Mouse (Mus musculus): ENCODE measurements around the gene Ylpm1. TPM values are rescaled to one million over a fixed set of nuclear protein-coding genes. Genes with fewer than 3 reads are reported as not detected.

Ylpm1 gene
- total RNA-seq, 2 experiments from 2014 or later: 33.6 to 36.3 TPM

- no peak for DNase-seq
- intact Hi-C loops (cut with DNase I): no loop called here
Observed at GRCm38 (mm10) chr12:85108643-85109042, 112.5 kb downstream of the Ylpm1 start.

GRCm38 (mm10) chr12:85109426-85109825 is 113.3 kb downstream of the Ylpm1 start:
- intact Hi-C loops (cut with DNase I): no loop called here
- DNase-seq: no peak

DNA sequence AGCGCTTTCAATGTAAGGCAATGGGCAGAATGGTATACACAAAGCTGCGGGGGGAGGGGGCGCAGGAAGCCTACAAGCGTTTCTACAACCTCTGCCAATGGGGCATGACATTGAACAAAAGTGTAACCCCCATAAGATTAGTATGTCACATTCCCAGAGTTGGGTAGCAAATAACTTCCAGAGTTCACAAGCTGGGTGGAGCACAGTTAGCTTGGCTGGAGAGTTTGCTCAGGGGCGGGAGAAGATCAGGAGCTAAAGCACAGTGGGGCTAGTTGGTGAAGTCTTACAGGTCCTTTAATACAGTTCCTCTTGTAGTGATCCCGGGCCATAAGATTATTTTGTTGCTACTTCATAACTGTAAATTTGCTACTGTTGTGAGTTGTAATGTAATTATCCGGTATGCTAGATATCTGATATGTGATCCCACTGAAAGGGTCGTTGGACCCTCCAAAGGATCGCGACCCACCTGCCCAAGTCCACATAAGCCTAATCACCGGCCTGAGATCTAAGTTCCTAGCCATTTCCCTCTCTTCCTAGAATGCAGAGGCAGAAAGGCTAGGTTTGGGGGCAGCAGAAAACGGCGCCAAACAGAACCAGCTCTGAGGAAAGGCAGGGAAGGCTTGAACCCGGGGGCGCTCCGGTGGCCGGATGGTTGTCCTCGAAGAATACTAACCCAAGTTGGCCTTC is 114.0 kb downstream of the Ylpm1 start:
- intact Hi-C loops (cut with DNase I): no loop called here
- peak; percentile 41 to 47 for DNase-seq

- peak; percentile 93 to 95 for DNase-seq
- intact Hi-C loops (cut with DNase I): no loop called here
Observed at GRCm38 (mm10) chr12:85110698-85111592, 114.8 kb downstream of the Ylpm1 start, which contains the start of the genes Prox2 and Dlst. TSS of gene Prox2 (minus strand) at chr12:85110759. TSS of gene Dlst (plus strand) at chr12:85110833.

- no peak for DNase-seq
- intact Hi-C loops (cut with DNase I): no loop called here
Observed at GRCm38 (mm10) chr12:85112550-85113251, 116.6 kb downstream of the Ylpm1 start.

GRCm38 (mm10) chr12:85113337-85113736 is 117.2 kb downstream of the Ylpm1 start:
- no peak for DNase-seq
- intact Hi-C loops (cut with DNase I): no loop called here

DNA sequence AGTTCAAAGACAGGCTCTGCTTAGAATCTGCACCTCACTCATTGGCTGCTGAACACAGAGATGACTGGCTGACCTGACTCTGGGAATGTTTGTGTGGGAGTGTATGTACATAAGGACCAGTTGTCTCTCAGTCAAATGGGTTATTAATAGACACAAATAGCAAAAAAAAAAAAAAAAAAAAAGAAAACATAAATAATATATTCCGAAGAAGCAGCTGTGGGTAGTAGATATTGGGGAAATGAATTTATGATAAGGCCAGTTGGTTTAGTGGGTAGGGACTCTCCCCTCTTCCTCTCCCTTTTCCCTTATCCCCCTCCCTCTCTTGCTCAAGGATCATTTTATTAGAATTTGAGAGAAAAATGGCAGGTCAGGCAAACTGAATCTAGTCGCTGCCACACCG is 117.8 kb downstream of the Ylpm1 start:
- intact Hi-C loops (cut with DNase I): no loop called here
- no peak for DNase-seq

DNA sequence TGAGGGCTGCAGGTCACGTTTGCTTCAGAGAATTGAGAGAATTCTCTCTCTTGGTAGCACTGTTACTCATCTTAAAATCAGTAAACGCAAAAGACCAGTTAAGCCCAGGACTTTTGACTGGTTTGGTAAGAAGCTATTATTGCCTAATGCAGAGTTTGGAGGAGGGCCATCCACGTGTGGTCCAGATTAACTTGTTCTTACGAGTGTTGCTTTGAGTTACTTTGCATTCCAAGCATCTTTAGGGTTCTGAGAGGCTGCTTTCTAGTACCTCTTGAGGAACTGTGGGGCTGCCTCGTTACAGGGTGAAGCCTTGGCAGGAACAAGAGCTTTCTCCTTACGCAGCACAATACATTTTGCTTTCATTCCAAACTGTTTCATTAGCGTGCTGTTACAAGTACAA is 119.6 kb downstream of the Ylpm1 start:
- DNase-seq: no peak
- intact Hi-C loops (cut with DNase I): no loop called here

Other genes with a start within 250 kb of the Ylpm1 start
- 10 to 100 TPM; 38.8 to 41.4 TPM for gene Npc2, start 223.2 kb upstream of the Ylpm1 start, total RNA-seq (2021)
- gene Isca2, start 223.1 kb upstream of the Ylpm1 start, total RNA-seq (2021): 10 to 100 TPM; 71.1 to 76.2 TPM
- gene Ltbp2, start 119.8 kb upstream of the Ylpm1 start, total RNA-seq (2021): 1 to 10 TPM; 5.6 to 6.1 TPM
- 10 to 100 TPM; 45.0 to 45.3 TPM for gene Fcf1, start 25.4 kb upstream of the Ylpm1 start, total RNA-seq (2021)
- gene Arel1, start 25.4 kb upstream of the Ylpm1 start, total RNA-seq (2021): 10 to 100 TPM; 38.1 to 48.5 TPM
- gene Prox2, start 114.4 kb downstream of the Ylpm1 start, total RNA-seq (2021): 1 to 10 TPM; 2.2 to 3.3 TPM
- gene Dlst, start 114.5 kb downstream of the Ylpm1 start, total RNA-seq (2021): 100 to 1,000 TPM; 632 to 665 TPM
- 1 to 10 TPM; 3.2 to 3.8 TPM for gene Rps6kl1, start 154.9 kb downstream of the Ylpm1 start, total RNA-seq (2021)
- 1 to 10 TPM; 2.4 to 6.2 TPM for gene Pgf, start 181.5 kb downstream of the Ylpm1 start, total RNA-seq (2021)
- 10 to 100 TPM; 56.5 to 57.8 TPM for gene Eif2b2, start 223.2 kb downstream of the Ylpm1 start, total RNA-seq (2021)

All from heart, postnatal 10 days (tissue).